Mouse (Mus musculus) thymus, postnatal 14 days (tissue): ENCODE data around the gene S100a14.

ENCODE experiments used
- DNase-seq: peaks from one replicate; pipeline ENCODE4 v3.0.0; 2021

S100a14 gene

GRCm38 (mm10) chr3:90525421-90525820 lies 1.2 kb upstream of the S100a14 start:
- DNase-seq, result peak; percentile 20

DNA sequence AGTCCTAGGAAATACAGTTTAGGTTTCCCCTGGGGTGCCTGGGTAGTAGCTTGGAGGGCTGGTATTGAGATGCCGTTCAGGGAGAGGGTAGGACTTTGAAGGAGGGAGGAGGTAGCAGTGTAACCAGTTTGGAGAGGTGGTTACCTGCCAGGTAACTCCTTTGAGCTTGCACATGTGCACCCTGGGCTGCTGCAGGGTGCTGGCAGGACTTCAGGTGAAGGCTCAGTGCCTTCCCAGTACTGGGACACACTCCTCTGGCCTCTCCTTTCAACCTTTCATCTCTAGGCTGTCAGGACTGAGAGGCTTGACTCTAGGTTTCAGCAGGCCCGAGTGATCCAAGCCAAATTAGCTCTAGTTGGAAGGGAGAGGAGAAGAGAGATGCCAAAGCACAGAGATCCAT lies 580 bp upstream of the S100a14 start:
- no peak for DNase-seq

- no peak for DNase-seq
These were observed 726 bp downstream of the S100a14 start for GRCm38 (mm10) chr3:90527291-90527873.

- DNase-seq, result no peak
These were observed 5.1 kb downstream of the S100a14 start for GRCm38 (mm10) chr3:90531713-90532112.

DNA sequence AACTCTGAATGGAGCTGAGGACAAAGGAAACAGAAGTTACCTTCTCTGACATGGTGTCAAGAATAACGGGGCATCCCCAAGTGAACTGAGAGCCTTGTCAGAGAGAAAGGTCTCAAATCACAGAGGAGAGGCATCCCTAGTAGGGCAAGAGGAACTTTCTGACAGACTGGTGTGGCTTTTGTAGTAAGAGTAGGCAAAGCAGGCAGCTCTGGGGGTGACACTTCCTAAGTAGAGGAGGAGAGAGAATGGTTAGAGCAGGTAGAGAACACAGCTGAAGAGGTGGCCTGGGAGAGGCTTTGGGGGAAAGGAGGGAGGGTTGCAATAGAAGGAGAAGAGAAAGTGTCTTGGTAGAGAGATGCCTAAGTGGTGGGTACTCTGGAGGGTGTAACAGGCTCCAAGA lies 8.8 kb downstream of the S100a14 start:
- no peak for DNase-seq

GRCm38 (mm10) chr3:90537141-90537904 lies 10.7 kb downstream of the S100a14 start, which contains the start of gene S100a16:
S100a16 (plus strand) TSS chr3:90537254.
- DNase-seq, result no peak

DNA sequence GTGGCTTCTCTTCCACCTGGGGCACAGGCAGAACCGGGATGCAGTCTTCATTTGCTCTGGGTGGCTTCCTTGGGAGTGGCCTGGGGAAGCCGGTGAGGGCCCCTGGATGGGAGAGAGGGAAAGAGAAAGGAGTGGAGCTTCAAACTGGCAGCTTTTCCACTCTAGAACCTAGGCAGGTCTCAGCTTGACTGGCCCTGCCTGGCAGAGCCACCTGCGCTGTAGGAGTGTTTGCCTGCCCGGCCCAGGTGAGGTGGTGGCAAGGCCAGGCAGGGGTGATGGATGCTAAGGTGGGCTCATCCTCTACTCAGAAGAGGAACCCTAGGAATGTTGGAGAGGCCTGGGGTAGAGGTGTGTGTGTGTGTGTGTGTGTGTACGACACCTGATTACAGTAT lies 11.2 kb downstream of the S100a14 start:
- DNase-seq, result no peak

- DNase-seq, result no peak
These were observed 14.2 kb downstream of the S100a14 start for GRCm38 (mm10) chr3:90540904-90541303.

- DNase-seq, result no peak
These were observed 23.2 kb downstream of the S100a14 start for GRCm38 (mm10) chr3:90549676-90550420.

GRCm38 (mm10) chr3:90550421-90550790 lies 23.8 kb downstream of the S100a14 start:
- DNase-seq, result no peak

DNA sequence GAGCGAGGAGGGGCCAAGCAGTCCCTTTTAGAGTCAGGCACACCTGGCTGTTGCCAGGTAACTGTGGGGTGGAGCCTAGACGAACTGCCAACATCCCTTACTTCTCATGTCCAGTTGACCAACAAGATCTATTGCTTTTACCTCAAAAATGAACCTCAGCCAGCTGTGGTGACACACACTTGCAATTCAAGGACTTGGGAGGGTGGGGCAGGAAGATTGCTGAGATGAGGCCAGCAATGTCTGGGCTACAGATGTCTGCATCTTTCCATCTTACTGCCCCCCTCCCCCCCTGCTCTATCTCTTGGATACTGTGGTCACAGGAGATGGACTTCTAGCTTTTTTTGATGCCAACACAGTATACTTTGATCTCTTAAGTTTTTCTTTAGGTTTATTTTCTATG lies 25.6 kb downstream of the S100a14 start:
- DNase-seq, result no peak

DNA sequence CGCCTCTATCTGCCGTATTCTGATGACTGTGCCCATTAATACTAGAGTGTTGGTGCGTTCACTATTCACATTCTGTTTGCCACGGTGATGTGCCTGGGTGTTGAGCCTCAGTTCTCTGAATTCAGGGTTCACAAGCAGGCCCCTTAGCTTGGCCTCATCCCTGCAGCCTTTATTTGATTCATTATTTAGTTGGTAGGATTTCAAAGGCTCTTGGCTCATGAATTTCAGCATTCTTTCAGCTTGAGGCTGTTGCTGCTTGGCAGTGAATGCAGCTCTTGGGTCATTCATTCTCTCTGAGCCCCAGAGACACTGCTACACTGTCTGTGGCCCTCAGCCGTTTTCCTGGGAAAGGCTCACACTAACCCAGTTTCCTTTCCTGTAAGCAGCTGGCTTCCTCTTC lies 29.3 kb downstream of the S100a14 start:
- no peak for DNase-seq

GRCm38 (mm10) chr3:90560008-90560628 lies 33.5 kb downstream of the S100a14 start, which contains the start of gene S100a3:
S100a3 (plus strand) TSS chr3:90560578.
- DNase-seq, result no peak

GRCm38 (mm10) chr3:90574691-90575090 lies 48.0 kb downstream of the S100a14 start:
- no peak for DNase-seq

DNA sequence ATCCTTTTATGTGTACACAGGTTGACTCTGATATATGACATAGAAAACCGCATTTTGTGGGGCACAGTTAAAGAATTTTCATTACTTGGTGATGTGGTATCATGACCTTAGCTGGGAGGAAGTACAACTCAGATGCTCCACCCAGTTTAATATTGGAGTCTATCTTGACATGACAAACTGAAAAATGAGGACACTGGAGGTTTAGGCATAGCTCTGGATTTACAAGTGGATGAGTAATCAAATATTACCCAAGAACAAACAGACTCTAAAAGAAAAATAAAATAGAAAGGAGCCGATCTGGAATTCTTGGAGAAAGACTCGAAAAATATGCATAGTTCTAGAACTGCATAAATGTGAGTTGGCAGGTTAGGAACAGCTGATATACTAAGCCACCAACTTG lies 48.7 kb downstream of the S100a14 start:
- no peak for DNase-seq

DNA sequence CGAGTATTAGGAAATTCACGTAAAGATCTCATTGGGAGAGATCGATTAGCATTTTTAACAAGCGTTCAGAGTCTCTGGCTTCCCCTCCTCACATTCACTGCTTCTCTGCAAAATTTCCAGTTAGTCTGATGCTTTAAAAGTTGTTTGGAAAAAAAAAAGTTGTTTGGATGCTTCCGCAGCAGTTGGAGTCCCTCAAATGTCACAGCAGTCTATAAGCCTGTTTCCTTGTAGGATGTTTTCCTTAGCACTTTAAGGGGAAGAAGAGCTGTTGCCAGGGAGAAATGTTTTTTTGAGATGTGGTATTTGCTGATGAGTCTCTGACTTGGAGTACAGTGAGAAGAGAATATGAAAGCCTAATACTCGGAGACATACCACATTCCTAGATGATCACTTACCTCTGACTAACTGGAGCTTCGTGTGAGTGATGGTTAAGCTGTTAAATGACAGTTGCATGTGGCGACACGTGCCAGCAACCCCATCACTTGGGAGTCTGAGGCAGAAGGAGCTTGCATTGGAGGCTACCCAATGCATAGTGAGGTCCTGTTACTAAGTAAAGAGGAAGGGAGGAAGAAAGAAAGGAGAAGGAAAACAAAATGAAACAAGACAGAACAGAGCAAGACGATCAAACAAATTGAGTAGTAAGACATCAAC lies 49.8 kb downstream of the S100a14 start:
- no peak for DNase-seq
